Mouse (Mus musculus) brain, embryonic 14.5 days (tissue): ENCODE data around the gene Hnrnph1.

ENCODE experiments used
- CTCF ChIP-seq: fragments of 200-500 bp; IDR thresholded peaks from 2 replicates; pipeline ENCODE4 v1.5.1; 2012; ENCODE audit warnings: inconsistent platforms, mild to moderate bottlenecking, moderate library complexity, borderline replicate concordance; ENCODE audit not compliant: insufficient read depth, insufficient read length; ENCODE audit errors: extremely low read depth
- POLR2A ChIP-seq: fragments of 200-500 bp; IDR thresholded peaks from 2 replicates; pipeline ENCODE4 v1.6.1; 2012; ENCODE audit warnings: mild to moderate bottlenecking, inconsistent platforms, borderline replicate concordance; ENCODE audit not compliant: poor library complexity, insufficient read depth, insufficient read length, severe bottlenecking; ENCODE audit errors: extremely low read depth

DNA sequence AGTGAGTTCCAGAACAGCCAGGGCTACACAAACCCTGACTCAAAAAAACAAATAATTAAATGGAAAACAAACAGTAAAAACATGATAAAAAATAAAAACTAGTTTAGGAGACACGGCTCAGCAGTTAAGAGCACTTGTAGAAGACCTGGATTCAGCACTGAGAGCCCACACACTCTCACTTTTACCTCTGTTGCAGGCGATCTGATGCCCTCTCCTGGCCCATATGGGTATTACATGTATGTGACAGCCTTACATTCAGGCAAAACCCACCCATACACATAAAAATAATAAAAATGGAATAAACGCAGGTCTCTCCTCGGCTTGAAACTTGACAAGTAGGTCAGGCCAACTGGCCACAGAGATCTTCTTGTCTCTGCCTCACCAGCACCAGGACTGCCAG is 12.2 kb upstream of the Hnrnph1 start:
- TF ChIP-seq CTCF (peak; percentile 82; the same call in 1 of the 2 replicates), POLR2A (no peak)
